Mouse (Mus musculus): ENCODE measurements around the gene Ptrhd1. TPM values are rescaled to one million over a fixed set of nuclear protein-coding genes. Genes with fewer than 3 reads are reported as not detected.

Ptrhd1 gene
- 5.2 and 5.5 TPM in 2 replicates for polyA plus RNA-seq (2015; fragmentation: Nextera tagmentation; extraction: Ambion mirVana)

DNA sequence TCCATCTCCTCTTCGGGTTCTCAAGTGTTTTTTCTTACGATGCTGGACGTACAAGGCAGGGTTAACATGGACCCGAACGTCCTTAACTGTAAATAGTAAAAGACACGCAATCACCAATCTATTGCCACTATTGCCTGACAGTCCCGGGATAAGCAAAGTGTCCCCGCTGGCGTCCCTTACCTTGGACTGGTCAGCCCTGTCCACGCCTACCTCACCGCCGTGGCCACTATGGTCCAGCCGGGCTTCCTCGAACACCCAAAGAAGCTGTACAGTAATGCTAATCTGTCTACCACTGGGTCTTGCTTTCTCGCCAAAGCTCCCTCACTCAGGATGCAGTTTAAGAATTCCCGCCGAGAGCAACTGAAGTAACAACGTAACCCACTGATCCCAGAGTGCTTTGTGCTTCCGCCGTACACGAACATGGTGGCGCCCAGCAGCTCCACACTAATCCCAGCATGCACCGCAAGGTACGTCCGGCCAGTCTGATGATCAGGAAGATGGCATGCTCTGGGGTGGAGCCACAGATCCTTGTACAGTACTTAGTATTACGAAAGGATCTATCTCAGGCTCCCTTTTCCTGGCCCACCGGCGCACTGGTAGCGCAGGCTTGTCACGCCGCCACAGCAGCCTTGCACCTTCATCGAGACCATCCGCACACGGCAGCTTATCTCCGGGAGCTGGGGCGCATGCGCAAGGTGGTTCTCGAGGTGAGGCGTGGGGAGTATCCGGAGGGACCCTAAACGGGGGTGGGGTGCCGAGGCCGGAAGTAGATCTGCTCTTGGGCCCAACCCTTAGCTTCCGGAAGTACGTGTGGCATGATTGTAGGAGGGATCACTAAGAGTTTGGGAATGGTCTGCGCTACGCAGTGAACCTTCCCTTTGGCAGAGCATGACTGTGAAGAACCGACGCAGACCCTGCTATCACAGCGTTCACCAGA, at the start of gene Ptrhd1, which contains the start of gene Cenpo:
Gene Ptrhd1 (plus strand): TSS at position 456 of the 937 bp plus-strand sequence.
Gene Cenpo (minus strand): TSS at position 723 of the 937 bp plus-strand sequence.
- peak; percentile 99 for ATAC-seq

DNA sequence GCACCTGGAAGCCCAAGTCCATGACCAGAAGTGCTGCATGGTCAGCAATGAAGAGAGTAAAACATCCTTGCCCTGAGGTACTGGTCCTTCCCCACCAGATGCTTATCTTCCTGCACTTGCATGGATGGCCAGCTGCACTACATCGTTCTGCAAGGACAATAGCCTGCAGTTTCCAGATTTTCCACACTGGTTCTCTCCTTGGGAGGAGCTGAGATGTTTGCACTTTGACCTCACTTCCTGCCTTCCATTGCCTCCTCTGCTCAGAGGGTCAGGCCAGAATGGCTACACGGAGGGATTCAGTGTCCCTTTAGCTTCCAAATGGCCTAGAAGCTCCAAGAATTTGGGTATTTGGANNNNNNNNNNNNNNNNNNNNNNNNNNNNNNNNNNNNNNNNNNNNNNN, 49.2 kb upstream of the Ptrhd1 start:
- WGBS = 83% methylated on average over 2 of the region's 2 CpGs
- Histone ChIP-seq H3K4me1 (ENCODE audit: control insufficient read depth, insufficient read depth, low read length) (no peaks in the 10 kb centered on the region), H3K9me3 (replicated peaks; ENCODE audit: control insufficient read depth, low read length, poor library complexity, severe bottlenecking) (no peaks in the 10 kb centered on the region), H3K27me3 (ENCODE audit: control insufficient read depth, insufficient read depth, low read depth, low read length) (no peaks in the 10 kb centered on the region), H3K4me2 (ENCODE audit: low read length) (no peak overlapping the region), H3K27ac (ENCODE audit: low read length) (no peak overlapping the region), H3K36me3 (ENCODE audit: control insufficient read depth, insufficient read depth, low read length) (no peaks in the 10 kb centered on the region), H3K9ac (ENCODE audit: low read depth, low read length) (no peak overlapping the region), H3K4me3 (ENCODE audit: low read depth, low read length) (no peak overlapping the region)
- no peak for ATAC-seq

More for the DNA sequence above, at the start of gene Ptrhd1, which contains the start of gene Cenpo:
- under 1% methylated on average over 50 of the region's 50 CpGs for WGBS
- Histone ChIP-seq H3K27ac (ENCODE audit: low read length) (peak within 1 kb of the TSS; percentile 100), H3K36me3 (ENCODE audit: control insufficient read depth, insufficient read depth, low read length) (0 out of 2 replicates have a peak, but pooled peaks cover 2% of the 10 kb centered on the region), H3K9me3 (replicated peaks; ENCODE audit: control insufficient read depth, low read length, poor library complexity, severe bottlenecking) (no peaks in the 10 kb centered on the region), H3K27me3 (ENCODE audit: control insufficient read depth, insufficient read depth, low read depth, low read length) (no peaks in the 10 kb centered on the region), H3K4me1 (ENCODE audit: control insufficient read depth, insufficient read depth, low read length) (peaks cover 15% of the 10 kb centered on the region), H3K4me3 (ENCODE audit: low read depth, low read length) (peak within 1 kb of the TSS; percentile 60), H3K4me2 (ENCODE audit: low read length) (peak within 1 kb of the TSS; percentile 88), H3K9ac (ENCODE audit: low read depth, low read length) (peak within 1 kb of the TSS; percentile 91)

DNA sequence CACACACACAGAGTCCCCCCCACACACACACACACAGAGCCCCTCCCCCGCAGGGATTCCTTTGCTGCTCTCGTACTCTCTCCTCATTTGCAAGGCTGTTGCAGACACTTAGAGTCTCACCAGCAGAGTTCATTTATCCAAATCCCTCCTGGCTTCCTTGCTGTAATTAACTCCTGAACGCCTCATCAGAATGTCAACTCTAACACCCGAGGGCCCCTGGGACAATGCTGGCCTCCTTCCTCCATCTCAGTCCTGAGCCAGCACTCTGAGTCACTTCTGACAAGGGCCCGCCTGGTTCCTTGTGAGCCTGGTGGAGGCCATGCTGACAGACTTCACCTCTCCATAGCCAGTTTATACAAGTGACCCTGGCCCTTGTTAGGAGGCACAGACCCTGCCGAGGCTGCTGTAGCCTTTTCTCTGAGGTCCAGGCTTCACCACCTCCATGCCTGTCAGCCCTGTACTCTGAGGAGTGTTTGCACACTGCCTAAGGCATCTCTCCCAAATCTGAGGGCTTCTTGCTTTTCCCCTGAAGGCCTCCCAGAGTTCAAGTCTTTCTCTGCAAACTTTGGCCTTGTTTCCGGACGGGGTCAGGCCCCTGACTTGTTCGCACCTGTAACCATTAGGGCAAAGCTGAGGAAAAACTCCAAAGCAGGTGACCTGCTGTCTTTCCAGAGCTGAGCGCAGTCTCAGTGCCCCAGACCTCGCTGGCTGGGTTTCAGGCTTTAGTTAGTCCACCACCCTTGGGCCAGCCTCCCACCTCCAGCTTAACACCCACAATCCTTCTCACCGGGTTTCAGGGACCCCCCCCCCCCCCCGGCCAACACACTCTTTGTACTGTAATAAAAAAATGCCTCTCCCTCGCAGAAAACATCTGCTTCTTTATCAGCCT, 45.4 kb upstream of the Ptrhd1 start:
- Histone ChIP-seq H3K4me2 (ENCODE audit: low read length) (no peak overlapping the region), H3K9ac (ENCODE audit: low read depth, low read length) (no peak overlapping the region), H3K27me3 (ENCODE audit: control insufficient read depth, insufficient read depth, low read depth, low read length) (no peaks in the 10 kb centered on the region), H3K36me3 (ENCODE audit: control insufficient read depth, insufficient read depth, low read length) (no peaks in the 10 kb centered on the region), H3K4me1 (ENCODE audit: control insufficient read depth, insufficient read depth, low read length) (peaks cover 3% of the 10 kb centered on the region; the same call in 1 of the 2 replicates), H3K27ac (ENCODE audit: low read length) (no peak overlapping the region), H3K4me3 (ENCODE audit: low read depth, low read length) (no peak overlapping the region), H3K9me3 (replicated peaks; ENCODE audit: control insufficient read depth, low read length, poor library complexity, severe bottlenecking) (no peaks in the 10 kb centered on the region)
- WGBS = 37% methylated on average over 14 of the region's 14 CpGs
- peak; percentile 83 for ATAC-seq

DNA sequence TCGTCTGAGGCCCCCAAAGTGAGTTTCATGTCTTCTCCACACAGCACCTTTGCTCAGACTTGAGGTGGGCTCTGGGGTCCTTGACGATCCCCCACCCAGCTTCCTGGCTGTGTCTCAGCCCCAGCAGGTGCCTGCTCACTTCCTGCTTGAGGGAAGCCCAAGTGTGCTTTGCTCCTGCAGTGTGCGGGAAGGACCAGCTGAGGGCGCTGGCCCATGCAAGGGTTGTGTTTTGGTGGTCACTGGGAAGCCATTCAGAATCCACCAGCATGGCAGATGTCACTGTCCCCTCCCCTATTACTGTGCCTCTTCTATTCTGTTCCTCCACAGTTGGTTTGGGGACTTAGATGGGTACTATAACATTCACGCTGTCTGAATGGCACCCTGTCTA, 44.8 kb upstream of the Ptrhd1 start:
- 38% methylated on average over 5 of the region's 5 CpGs for WGBS
- Histone ChIP-seq H3K27ac (ENCODE audit: low read length) (no peak overlapping the region), H3K9me3 (replicated peaks; ENCODE audit: control insufficient read depth, low read length, poor library complexity, severe bottlenecking) (no peaks in the 10 kb centered on the region), H3K27me3 (ENCODE audit: control insufficient read depth, insufficient read depth, low read depth, low read length) (no peaks in the 10 kb centered on the region), H3K36me3 (ENCODE audit: control insufficient read depth, insufficient read depth, low read length) (no peaks in the 10 kb centered on the region), H3K4me3 (ENCODE audit: low read depth, low read length) (no peak overlapping the region), H3K4me1 (ENCODE audit: control insufficient read depth, insufficient read depth, low read length) (peaks cover 3% of the 10 kb centered on the region; the same call in 1 of the 2 replicates), H3K9ac (ENCODE audit: low read depth, low read length) (no peak overlapping the region), H3K4me2 (ENCODE audit: low read length) (no peak overlapping the region)
- no peak for ATAC-seq

DNA sequence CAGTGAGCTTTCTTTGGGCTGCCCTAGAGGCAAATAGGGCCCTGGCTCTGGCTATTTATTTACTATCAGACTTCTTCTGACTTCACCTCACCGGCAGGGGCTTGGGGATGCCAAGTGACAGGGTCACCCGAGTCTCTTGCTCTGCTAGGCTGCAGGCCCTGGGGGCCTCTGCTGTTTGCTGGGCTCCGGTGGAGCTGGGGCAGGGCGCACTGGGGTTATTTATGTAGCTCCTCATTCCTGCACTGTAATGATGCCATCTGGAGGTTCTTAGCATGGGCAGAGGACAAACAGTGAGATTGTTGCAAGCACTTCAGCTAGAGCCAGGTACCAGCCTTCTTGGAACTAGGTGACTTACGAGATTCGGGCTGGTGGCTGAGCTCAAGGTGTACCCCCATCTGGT, 41.3 kb upstream of the Ptrhd1 start:
- 83% methylated on average over 6 of the region's 6 CpGs for WGBS
- Histone ChIP-seq H3K4me2 (ENCODE audit: low read length) (no peak overlapping the region), H3K4me1 (ENCODE audit: control insufficient read depth, insufficient read depth, low read length) (peaks cover 3% of the 10 kb centered on the region; the same call in 1 of the 2 replicates), H3K4me3 (ENCODE audit: low read depth, low read length) (no peak overlapping the region), H3K27ac (ENCODE audit: low read length) (no peak overlapping the region), H3K9ac (ENCODE audit: low read depth, low read length) (no peak overlapping the region), H3K27me3 (ENCODE audit: control insufficient read depth, insufficient read depth, low read depth, low read length) (no peaks in the 10 kb centered on the region), H3K36me3 (ENCODE audit: control insufficient read depth, insufficient read depth, low read length) (no peaks in the 10 kb centered on the region), H3K9me3 (replicated peaks; ENCODE audit: control insufficient read depth, low read length, poor library complexity, severe bottlenecking) (no peaks in the 10 kb centered on the region)
- ATAC-seq = no peak

DNA sequence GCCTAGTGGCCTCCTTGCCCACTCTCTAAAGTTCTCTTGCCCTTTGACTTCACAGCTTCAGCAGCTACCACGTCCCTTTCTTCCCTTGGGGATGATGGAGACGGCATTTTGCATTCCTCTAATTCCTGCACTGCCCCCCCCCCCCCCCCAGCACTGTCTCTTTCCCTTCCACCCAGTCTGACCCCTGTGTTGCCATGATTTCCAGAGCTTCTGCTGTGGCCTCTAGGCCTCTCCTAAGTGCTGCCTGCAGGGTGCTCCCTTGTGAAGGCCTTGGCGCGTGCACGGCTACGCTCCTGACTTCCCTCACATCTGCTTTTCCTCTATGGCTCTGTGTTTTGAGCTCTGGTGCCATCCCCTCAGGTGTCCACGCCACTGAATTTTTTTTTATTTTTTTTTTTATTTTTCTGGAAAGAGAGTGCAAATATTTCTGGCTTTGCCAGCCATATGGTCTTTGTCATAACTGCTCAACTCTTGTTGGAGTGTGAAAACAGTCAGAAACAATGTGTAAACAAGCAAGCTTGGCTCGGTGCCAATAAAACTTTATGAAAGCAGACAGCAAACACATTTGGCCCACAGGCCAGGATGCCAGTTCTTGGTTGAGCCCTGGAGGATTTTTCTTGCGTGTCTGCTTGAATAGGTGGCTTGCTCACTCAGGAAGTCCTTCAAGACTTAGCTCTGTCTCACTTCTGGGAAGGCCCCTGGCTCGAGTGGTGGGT, 40.6 kb upstream of the Ptrhd1 start:
- Histone ChIP-seq H3K36me3 (ENCODE audit: control insufficient read depth, insufficient read depth, low read length) (peaks cover 5% of the 10 kb centered on the region; the same call in 1 of the 2 replicates), H3K9me3 (replicated peaks; ENCODE audit: control insufficient read depth, low read length, poor library complexity, severe bottlenecking) (no peaks in the 10 kb centered on the region), H3K4me1 (ENCODE audit: control insufficient read depth, insufficient read depth, low read length) (peaks cover 3% of the 10 kb centered on the region; the same call in 1 of the 2 replicates), H3K27me3 (ENCODE audit: control insufficient read depth, insufficient read depth, low read depth, low read length) (no peaks in the 10 kb centered on the region), H3K9ac (ENCODE audit: low read depth, low read length) (no peak overlapping the region), H3K27ac (ENCODE audit: low read length) (no peak overlapping the region), H3K4me3 (ENCODE audit: low read depth, low read length) (no peak overlapping the region), H3K4me2 (ENCODE audit: low read length) (no peak overlapping the region)
- ATAC-seq = no peak
- WGBS = 73% methylated on average over 9 of the region's 10 CpGs

DNA sequence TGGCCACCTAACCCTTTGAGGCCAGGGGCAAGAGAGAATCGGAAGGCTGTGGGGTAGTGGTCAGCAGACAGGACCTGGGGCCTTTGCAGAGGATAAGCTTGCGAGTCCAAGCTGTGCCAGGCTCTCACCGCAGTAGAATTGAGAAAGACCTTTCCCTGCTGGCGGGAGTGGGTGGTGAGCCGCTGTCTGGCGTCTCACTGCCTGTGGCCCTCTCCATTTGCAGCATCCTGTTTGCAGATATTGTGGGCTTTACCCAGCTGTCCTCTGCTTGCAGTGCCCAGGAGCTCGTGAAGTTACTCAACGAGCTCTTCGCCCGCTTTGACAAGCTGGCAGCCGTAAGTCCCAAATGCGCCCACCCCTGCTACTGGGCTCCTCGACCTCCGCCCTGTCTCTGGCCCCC, 39.2 kb upstream of the Ptrhd1 start:
- no peak for ATAC-seq
- WGBS = 92% methylated on average over 14 of the region's 14 CpGs

DNA sequence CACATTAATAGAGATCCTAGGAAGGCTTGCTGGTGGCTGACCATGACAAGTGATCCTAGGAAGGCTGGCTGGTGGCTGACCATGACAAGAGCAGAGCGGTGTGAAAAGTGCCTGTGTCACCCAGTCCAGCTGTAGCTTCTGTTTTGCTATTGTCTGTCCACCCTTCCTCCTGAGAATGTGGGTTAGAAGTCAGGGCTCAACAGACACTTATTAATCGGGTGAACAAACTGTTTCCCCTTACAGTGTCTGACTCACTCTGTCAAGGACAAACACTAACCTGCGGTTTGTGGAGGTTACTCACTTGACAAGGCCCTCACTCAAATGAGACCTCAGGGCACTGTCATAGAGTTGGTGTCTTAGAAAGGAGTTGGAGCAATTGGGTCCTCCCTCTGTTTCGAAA, 35.1 kb upstream of the Ptrhd1 start:
- Histone ChIP-seq H3K36me3 (ENCODE audit: control insufficient read depth, insufficient read depth, low read length) (peaks cover 17% of the 10 kb centered on the region), H3K4me3 (ENCODE audit: low read depth, low read length) (no peak overlapping the region)
- no peak for ATAC-seq

More for the DNA sequence above, 39.2 kb upstream of the Ptrhd1 start:
- Histone ChIP-seq H3K27me3 (ENCODE audit: control insufficient read depth, insufficient read depth, low read depth, low read length) (no peaks in the 10 kb centered on the region), H3K36me3 (ENCODE audit: control insufficient read depth, insufficient read depth, low read length) (peaks cover 7% of the 10 kb centered on the region), H3K9me3 (replicated peaks; ENCODE audit: control insufficient read depth, low read length, poor library complexity, severe bottlenecking) (no peaks in the 10 kb centered on the region), H3K4me2 (ENCODE audit: low read length) (no peak overlapping the region), H3K27ac (ENCODE audit: low read length) (no peak overlapping the region), H3K4me1 (ENCODE audit: control insufficient read depth, insufficient read depth, low read length) (peaks cover 3% of the 10 kb centered on the region; the same call in 1 of the 2 replicates), H3K4me3 (ENCODE audit: low read depth, low read length) (no peak overlapping the region), H3K9ac (ENCODE audit: low read depth, low read length) (no peak overlapping the region)

More for the DNA sequence above, 35.1 kb upstream of the Ptrhd1 start:
- Histone ChIP-seq H3K9ac (ENCODE audit: low read depth, low read length) (no peak overlapping the region), H3K9me3 (replicated peaks; ENCODE audit: control insufficient read depth, low read length, poor library complexity, severe bottlenecking) (no peaks in the 10 kb centered on the region), H3K27me3 (ENCODE audit: control insufficient read depth, insufficient read depth, low read depth, low read length) (no peaks in the 10 kb centered on the region), H3K4me1 (ENCODE audit: control insufficient read depth, insufficient read depth, low read length) (no peaks in the 10 kb centered on the region), H3K4me2 (ENCODE audit: low read length) (no peak overlapping the region), H3K27ac (ENCODE audit: low read length) (no peak overlapping the region)
- WGBS = over 99% methylated on average over 4 of the region's 4 CpGs

Data from midbrain, embryonic 16.5 days (tissue).